Mouse (Mus musculus): ENCODE results near the gene Ptger1. TPM values are rescaled to one million over a fixed set of nuclear protein-coding genes. Genes with fewer than 3 reads are reported as not detected.

Gene Ptger1
- polyA plus RNA-seq, 2 experiments, result 0.18 to 0.19 TPM

DNA sequence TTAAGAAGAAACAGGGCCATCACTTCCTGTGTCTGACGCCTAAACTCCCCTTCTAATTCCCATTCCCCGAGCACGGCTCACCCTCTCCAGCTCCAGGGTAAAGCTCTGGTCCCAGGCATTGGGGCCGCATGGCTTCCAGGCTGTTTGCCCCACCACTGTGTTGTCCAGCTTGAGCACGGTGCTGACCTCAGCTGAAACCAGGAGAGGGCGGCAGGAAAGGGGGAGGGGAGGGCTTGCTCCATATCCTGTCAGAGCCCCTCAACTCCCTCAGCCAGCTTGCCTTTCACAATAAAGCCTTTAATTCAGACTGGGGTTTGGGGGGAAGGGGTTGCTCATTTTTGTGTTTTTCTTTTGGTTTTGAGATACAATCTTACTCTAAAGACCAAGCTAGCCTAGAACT lies 14.6 kb downstream of the Ptger1 start:
- Histone ChIP-seq H3K9me3 (ENCODE audit: control insufficient read depth, low read length) (no peaks in the 10 kb centered on the region), H3K9ac (replicated peaks) (no peak overlapping the region), H3K27ac (no peak overlapping the region), H3K4me2 (ENCODE audit: low read depth) (no peak overlapping the region), H3K27me3 (ENCODE audit: control insufficient read depth, insufficient read depth, low read length) (no peaks in the 10 kb centered on the region), H3K4me3 (ENCODE audit: insufficient read depth in 1 of 2, low read depth in 2 of 2, low read length in 2 of 2) (no peak overlapping the region), H3K4me1 (replicated peaks; ENCODE audit: control insufficient read depth in 2 of 2, insufficient read depth in 2 of 2, low read length in 1 of 2) (peaks cover 0 to 4% of the 10 kb centered on the region in 2 experiments; a peak in 2 of 4 replicates), H3K36me3 (replicated peaks; ENCODE audit: control insufficient read depth, insufficient read depth, low read depth) (no peaks in the 10 kb centered on the region)
- TF ChIP-seq EP300 (IDR thresholded peaks at IDR 0.05; ENCODE audit: low read depth), result no peak
- no peak for TF ChIP-seq CTCF (IDR thresholded peaks at IDR 0.05; ENCODE audit: low read depth)
- DNase-seq (ENCODE audit: low read depth in 3 of 3, low spot score in 3 of 3) (no peak), ATAC-seq (ENCODE audit: insufficient read depth) (no peak)
- 53% methylated on average over 6 of the region's 6 CpGs for WGBS (ENCODE audit: insufficient replicate concordance)

DNA sequence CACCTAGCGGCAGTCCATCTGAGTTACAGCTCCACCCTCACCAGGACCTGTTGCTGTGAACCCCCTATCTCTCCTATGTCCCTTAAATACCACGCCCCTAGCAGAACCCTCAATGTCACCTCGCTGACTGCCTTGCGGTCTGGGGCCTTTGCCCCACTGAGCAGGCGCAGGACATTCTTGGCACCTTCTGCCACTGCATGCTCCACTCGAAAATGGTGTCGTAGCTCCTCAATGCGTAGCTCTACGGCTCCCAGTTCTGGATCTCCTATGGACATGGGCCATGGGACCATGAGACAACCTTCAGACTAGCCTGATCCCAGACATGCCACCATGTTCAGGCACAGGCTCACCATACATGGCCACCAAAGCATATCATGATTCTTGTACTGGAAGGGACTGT lies 18.0 kb downstream of the Ptger1 start:
- H3K36me3 ChIP-seq (replicated peaks; ENCODE audit: control insufficient read depth, insufficient read depth, low read depth), result no peaks in the 10 kb centered on the region
- no peaks in the 10 kb centered on the region for H3K27me3 ChIP-seq (ENCODE audit: control insufficient read depth, insufficient read depth, low read length)
- WGBS (ENCODE audit: insufficient replicate concordance), result 78% methylated on average over 9 of the region's 9 CpGs

DNA sequence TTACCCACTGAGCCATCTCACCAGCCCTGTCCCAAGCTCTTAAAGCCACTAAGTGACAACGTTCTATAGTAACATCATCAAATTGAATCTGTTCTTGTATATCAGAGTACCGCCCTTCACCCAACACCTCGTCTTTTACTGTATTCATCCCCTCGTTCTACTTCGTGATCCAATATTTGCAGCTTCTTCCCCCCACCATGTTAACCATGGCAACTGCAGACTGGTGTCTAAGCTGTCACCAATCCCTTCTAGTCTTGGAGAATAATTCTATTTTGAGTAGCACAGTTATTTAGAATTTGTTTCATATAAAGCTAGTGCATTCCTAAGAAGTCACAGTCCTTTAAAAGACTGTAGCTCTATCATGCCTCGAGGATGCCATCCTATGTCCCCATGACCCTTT lies 22.8 kb downstream of the Ptger1 start:
- Histone ChIP-seq H3K9ac (replicated peaks) (no peak overlapping the region), H3K36me3 (replicated peaks; ENCODE audit: control insufficient read depth, insufficient read depth, low read depth) (peaks cover 20% of the 10 kb centered on the region), H3K4me3 (ENCODE audit: insufficient read depth in 1 of 2, low read depth in 2 of 2, low read length in 2 of 2) (no peak overlapping the region), H3K9me3 (ENCODE audit: control insufficient read depth, low read length) (no peaks in the 10 kb centered on the region), H3K27ac (no peak overlapping the region), H3K4me1 (replicated peaks; ENCODE audit: control insufficient read depth in 2 of 2, insufficient read depth in 2 of 2, low read length in 1 of 2) (peaks cover 3 to 6% of the 10 kb centered on the region in 2 experiments; a peak in 3 of 4 replicates), H3K27me3 (ENCODE audit: control insufficient read depth, insufficient read depth, low read length) (no peaks in the 10 kb centered on the region), H3K4me2 (ENCODE audit: low read depth) (no peak overlapping the region)
- no peak for TF ChIP-seq CTCF (IDR thresholded peaks at IDR 0.05; ENCODE audit: low read depth)
- TF ChIP-seq EP300 (IDR thresholded peaks at IDR 0.05; ENCODE audit: low read depth), result no peak
- ATAC-seq (ENCODE audit: insufficient read depth), result no peak
- WGBS (ENCODE audit: insufficient replicate concordance), result 78% methylated on average over 6 of the region's 6 CpGs
- DNase-seq (ENCODE audit: low read depth in 3 of 3, low spot score in 3 of 3), result no peak

More for the DNA sequence above, 18.0 kb downstream of the Ptger1 start:
- Histone ChIP-seq H3K9me3 (ENCODE audit: control insufficient read depth, low read length) (no peaks in the 10 kb centered on the region), H3K4me1 (replicated peaks; ENCODE audit: control insufficient read depth in 2 of 2, insufficient read depth in 2 of 2, low read length in 1 of 2) (peaks cover 0 to 4% of the 10 kb centered on the region in 2 experiments; a peak in 2 of 4 replicates), H3K9ac (replicated peaks) (no peak overlapping the region), H3K4me2 (ENCODE audit: low read depth) (no peak overlapping the region), H3K4me3 (ENCODE audit: insufficient read depth in 1 of 2, low read depth in 2 of 2, low read length in 2 of 2) (no peak overlapping the region), H3K27ac (no peak overlapping the region)
- TF ChIP-seq EP300 (IDR thresholded peaks at IDR 0.05; ENCODE audit: low read depth), result no peak
- TF ChIP-seq CTCF (IDR thresholded peaks at IDR 0.05; ENCODE audit: low read depth), result no peak
- no peak for ATAC-seq (ENCODE audit: insufficient read depth)
- DNase-seq (ENCODE audit: low read depth in 3 of 3, low spot score in 3 of 3), result no peak

DNA sequence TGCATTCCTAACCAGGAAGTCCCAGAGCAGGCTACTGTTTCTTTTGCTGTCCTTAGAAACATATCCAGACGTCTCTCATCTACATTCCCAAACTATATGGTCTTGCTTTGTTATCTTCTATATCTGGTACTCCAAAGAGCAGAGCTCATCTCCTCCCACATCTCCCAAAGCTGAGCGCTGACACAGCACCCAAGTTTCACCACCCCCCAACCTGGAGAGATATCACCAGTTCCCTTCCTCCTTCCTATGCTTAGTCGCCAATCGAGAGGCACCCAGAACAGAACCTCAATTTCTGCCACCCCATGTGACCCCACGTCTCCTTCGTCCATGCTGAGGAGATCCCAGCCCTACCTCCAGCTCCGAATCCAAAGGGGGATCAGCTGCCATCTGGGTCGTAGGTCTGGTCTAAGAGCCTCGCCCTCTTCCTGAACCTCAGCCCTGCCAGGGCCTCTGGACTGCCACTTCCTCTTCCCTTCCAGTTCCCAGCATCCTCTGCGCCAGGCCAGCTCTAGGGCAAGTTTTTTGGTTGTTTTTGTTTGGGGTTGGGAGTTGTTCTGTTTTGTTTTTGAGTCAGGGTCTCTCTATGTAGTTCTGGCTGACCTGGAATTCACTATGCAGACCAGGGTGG lies 27.2 kb downstream of the Ptger1 start:
- H3K4me3 ChIP-seq (ENCODE audit: insufficient read depth in 1 of 2, low read depth in 2 of 2, low read length in 2 of 2), result no peak overlapping the region
- no peak overlapping the region for H3K27ac ChIP-seq
- no peak overlapping the region for H3K9ac ChIP-seq (replicated peaks)
- no peaks in the 10 kb centered on the region for H3K27me3 ChIP-seq (ENCODE audit: control insufficient read depth, insufficient read depth, low read length)
- ATAC-seq (ENCODE audit: insufficient read depth) (no peak), DNase-seq (ENCODE audit: low read depth in 3 of 3, low spot score in 3 of 3) (no peak)
- H3K4me1 ChIP-seq (replicated peaks; ENCODE audit: control insufficient read depth in 2 of 2, insufficient read depth in 2 of 2, low read length in 1 of 2), result peaks cover 11 to 22% of the 10 kb centered on the region in 2 experiments
- H3K9me3 ChIP-seq (ENCODE audit: control insufficient read depth, low read length), result no peaks in the 10 kb centered on the region
- H3K4me2 ChIP-seq (ENCODE audit: low read depth), result peak overlapping the region; percentile 22; the same call in 1 of the 2 replicates
- no peak for TF ChIP-seq CTCF (IDR thresholded peaks at IDR 0.05; ENCODE audit: low read depth)
- no peak for TF ChIP-seq EP300 (IDR thresholded peaks at IDR 0.05; ENCODE audit: low read depth)
- H3K36me3 ChIP-seq (replicated peaks; ENCODE audit: control insufficient read depth, insufficient read depth, low read depth), result peaks cover 20% of the 10 kb centered on the region
- 33% methylated on average over 10 of the region's 10 CpGs for WGBS (ENCODE audit: insufficient replicate concordance)

- no peak for DNase-seq (ENCODE audit: low read depth in 3 of 3, low spot score in 3 of 3)
- no peak for ATAC-seq (ENCODE audit: insufficient read depth)
- Histone ChIP-seq H3K36me3 (replicated peaks; ENCODE audit: control insufficient read depth, insufficient read depth, low read depth) (peaks cover 20% of the 10 kb centered on the region), H3K4me3 (ENCODE audit: insufficient read depth in 1 of 2, low read depth in 2 of 2, low read length in 2 of 2) (no peak overlapping the region), H3K27me3 (ENCODE audit: control insufficient read depth, insufficient read depth, low read length) (no peaks in the 10 kb centered on the region), H3K9ac (replicated peaks) (no peak overlapping the region), H3K4me1 (replicated peaks; ENCODE audit: control insufficient read depth in 2 of 2, insufficient read depth in 2 of 2, low read length in 1 of 2) (peaks cover 14 to 26% of the 10 kb centered on the region in 2 experiments), H3K27ac (no peak overlapping the region), H3K9me3 (ENCODE audit: control insufficient read depth, low read length) (no peaks in the 10 kb centered on the region), H3K4me2 (ENCODE audit: low read depth) (no peak overlapping the region)
- 61% methylated on average over 11 of the region's 11 CpGs for WGBS (ENCODE audit: insufficient replicate concordance)
- no peak for TF ChIP-seq CTCF (IDR thresholded peaks at IDR 0.05; ENCODE audit: low read depth)
- TF ChIP-seq EP300 (IDR thresholded peaks at IDR 0.05; ENCODE audit: low read depth), result no peak
Observed at GRCm38 (mm10) chr8:83694369-83695160, 28.1 kb downstream of the Ptger1 start.
